Mouse (Mus musculus): ENCODE data around the gene Pard3b. TPM values are rescaled to one million over a fixed set of nuclear protein-coding genes. Genes with fewer than 3 reads are reported as not detected.

Pard3b gene
- total RNA-seq, 2 experiments from 2014 or later = 5.7 to 6.0 TPM

DNA sequence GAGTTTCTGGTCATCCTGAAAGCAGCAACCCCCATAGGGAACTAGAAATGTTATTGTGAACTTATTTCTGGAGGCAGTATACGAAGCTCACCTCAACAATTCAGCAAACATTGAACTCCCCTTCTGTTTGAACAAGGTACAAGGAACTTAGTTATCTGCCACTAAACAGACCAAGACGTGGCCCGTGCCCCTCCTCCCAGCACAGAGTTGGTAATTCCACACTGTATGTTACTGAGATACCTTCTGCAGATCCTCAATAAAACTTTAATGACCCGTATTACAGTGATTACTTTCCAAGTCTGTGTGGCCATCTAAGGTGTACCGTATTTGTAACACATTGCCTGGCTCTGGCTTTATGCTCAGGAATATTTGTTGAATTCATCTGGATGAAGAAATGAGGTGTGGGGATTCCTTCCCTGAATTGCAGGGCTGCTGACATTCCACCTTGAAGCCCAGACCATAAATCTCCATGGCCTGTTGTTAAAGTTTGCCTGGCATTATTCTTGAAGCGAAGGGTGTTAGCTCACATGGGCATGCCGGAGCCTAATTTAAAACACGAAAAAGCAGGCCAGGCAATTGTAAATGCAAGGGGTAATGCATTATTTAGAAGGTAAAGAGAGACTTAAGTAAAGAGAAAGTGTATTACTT, 1006.1 kb downstream of the Pard3b start:
- intact Hi-C loops (cut with DNase I; ENCODE audit: low total_unique reads) = no loop called here
- no peak for DNase-seq

DNA sequence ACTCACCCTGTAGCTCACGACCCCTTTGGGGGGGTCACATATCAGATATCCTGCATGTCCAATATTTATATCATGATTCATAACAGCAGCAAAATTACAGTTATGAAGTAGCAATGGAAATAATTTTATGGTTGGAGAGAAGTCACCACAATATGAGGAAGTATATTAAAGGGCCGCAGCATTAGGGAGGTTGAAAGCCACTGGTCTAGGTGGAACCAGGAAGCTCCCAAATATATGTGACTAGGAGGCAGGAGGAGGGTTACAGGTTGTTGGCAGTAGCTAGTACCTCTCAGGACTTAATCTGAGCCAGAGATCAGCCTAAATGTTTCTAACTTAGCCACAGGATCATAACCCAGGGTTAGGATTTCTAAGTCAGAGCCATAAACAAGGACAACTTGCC, 1008.2 kb downstream of the Pard3b start:
- intact Hi-C loops (cut with DNase I; ENCODE audit: low total_unique reads) = no loop called here

DNA sequence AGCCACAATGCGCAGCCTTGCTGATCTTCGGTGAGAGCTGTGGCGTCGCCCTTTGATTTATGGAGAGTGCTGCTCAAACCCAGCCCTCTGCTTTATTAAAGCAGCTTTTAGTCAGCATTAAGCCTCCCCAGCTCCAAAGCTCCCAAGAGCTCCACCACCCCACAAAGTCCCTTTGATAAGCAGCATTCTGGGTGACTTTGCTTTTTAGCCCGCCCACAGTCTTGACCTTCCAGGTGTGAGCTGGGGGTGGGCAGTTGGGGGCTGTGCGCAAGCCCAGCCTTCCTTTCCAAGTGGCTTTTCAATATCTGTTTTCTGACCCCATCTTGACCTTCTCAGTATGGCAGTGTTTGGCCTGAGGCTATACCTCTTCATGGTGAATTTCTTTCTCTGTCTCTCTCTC, 1009.5 kb downstream of the Pard3b start:
- intact Hi-C loops (cut with DNase I; ENCODE audit: low total_unique reads) = no loop called here
- no peak for DNase-seq

More for the DNA sequence above, 1008.2 kb downstream of the Pard3b start:
- DNase-seq = no peak

- intact Hi-C loops (cut with DNase I; ENCODE audit: low total_unique reads) = no loop called here
Observed at GRCm38 (mm10) chr1:62648591-62648990, 1010.0 kb downstream of the Pard3b start.

DNA sequence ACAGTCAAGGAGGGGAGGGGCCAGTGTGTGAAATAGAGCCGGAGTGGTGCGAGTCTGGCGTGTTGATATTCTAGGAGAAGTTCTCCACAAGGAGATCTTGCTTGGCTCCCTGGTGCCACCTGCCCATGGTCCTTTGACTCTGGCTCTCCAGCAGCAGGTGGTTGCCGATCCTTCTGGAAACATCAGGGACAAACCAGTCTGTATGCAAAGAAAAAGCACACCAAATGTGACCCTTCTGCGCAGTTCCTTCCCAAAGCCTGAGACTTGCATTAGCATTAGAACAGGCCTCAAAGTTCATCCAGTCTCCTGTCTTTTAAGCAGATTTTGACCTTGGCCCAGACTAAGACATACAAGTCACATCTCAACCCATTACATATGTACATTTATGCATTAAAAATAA, 1011.9 kb downstream of the Pard3b start:
- intact Hi-C loops (cut with DNase I; ENCODE audit: low total_unique reads) = no loop called here
- no peak for DNase-seq

More at GRCm38 (mm10) chr1:62648591-62648990, 1010.0 kb downstream of the Pard3b start:
- no peak for DNase-seq

DNA sequence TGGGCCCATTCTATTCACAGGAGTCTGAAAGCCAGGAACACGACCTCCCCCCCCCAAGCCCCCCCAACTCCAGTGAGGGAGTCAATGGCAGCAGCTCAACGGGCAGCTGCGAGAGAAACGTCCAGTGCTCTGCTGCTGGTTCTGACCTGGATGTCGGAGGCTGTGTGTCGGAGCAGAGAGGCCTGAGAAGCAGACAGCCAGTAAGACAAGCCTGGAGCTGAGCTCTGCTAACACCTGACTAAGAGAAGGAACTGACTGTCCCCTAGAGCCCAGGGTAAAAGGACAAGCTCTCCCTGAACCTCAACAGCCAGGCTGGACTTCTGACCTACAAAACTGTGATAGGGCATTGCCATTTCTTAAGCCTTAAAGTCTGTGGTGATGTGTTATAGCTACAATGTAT, 1015.8 kb downstream of the Pard3b start:
- no peak for DNase-seq
- intact Hi-C loops (cut with DNase I; ENCODE audit: low total_unique reads) = no loop called here

GRCm38 (mm10) chr1:62664960-62665645, 1026.5 kb downstream of the Pard3b start:
- peak; percentile 13 for DNase-seq
- intact Hi-C loops (cut with DNase I; ENCODE audit: low total_unique reads) = no loop called here

DNA sequence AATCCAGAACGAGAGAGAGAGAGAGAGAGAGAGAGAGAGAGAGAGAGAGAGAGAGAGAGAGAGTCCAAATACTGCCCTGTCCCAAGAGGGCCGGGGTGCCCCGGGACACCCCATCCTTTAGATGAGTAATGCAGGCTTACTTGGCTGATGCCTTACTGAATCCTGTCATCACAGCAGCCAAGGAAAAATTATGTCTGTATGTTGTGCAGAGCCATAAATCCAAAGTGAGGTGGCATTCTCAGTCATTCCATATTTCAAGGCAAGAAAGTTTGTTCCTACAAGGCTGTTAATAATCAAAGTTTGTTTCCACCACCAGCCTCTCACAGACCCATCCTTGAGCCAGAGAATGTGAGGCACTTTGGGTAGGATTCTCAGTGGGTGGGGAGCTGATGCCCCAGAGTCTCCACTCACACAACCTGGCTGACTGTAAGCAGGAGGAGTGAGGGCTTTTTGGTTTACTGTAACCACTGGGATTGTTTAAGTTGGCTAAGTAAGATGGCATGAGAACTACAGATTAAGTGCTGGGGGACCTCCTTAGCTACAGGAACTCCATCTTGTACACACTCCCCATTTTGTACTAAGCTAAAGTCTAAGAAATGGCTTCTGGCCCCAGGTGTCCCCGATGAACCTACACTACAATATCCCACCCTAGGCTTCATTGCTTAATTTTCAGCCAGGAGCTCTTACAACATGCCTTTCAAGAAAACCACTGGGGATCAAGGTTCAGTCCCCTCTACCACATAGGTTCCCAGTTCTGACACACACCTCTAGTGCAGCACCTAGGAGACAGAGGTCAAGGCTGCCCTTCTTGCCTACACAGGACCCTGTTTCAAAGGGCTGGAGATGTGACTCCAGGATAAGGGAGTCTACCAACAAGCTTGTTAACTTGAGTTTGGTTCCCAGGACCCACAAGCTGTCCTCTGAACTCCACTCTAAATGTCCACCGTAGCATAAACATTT, 1027.4 kb downstream of the Pard3b start:
- no peak for DNase-seq
- intact Hi-C loops (cut with DNase I; ENCODE audit: low total_unique reads) = no loop called here

DNA sequence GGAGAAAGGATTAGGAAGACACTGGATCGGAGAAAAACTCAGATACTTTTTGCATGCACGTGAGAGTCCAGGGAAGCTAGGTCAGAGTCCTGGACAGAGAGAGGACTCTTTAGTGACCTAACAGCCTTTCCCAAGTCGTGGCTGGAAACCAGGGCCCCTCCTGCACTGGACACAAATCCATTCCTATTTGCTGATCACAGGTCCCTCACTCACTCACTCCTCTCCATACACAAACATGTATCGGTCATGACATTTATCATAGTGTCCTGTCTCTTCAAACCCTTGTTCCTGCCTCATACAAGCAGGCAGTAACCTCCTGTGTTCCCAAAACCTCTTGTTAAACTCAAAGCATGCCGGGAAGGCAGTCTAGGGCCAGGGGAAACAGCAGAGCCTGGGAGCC, 1028.2 kb downstream of the Pard3b start:
- DNase-seq = no peak
- intact Hi-C loops (cut with DNase I; ENCODE audit: low total_unique reads) = no loop called here

DNA sequence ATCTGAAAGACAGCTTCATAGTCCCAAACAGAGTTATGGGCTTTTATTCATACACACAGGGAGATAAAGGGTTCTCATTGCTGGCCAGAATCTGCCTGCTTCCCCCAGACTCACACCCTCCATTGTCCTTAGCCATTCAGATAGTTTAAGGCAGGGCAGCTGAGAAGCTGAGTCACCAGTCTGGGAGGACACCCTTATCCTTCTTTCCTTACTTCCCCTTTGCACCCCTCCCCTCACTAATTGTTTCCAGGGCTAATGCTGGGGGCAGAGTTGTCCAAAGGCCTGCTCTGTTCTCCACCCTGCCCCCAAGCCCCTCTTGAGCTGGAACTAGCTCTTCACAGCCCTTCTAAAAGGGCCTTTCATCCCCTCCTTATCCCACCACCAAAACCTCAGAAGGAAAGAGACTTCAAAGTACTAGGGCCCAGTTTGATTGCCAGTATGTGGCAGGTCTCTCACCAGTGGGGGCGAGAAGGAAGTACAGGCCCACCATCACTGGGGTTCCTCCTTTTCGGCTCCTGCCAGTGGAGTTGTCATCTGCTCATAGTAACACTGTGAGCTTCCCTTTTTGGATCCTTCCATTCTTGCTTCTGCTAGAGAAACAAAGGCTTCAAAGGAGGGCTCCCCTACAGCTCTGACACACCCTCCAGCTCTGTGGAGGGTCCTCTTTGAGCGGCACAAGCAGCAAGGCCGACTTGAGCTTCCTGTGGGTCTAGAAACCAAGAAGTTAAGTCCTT, 1040.2 kb downstream of the Pard3b start:
- DNase-seq = no peak
- intact Hi-C loops (cut with DNase I; ENCODE audit: low total_unique reads) = no loop called here

- no peak for DNase-seq
- intact Hi-C loops (cut with DNase I; ENCODE audit: low total_unique reads) = no loop called here
Observed at GRCm38 (mm10) chr1:62679466-62679865, 1040.8 kb downstream of the Pard3b start.

DNA sequence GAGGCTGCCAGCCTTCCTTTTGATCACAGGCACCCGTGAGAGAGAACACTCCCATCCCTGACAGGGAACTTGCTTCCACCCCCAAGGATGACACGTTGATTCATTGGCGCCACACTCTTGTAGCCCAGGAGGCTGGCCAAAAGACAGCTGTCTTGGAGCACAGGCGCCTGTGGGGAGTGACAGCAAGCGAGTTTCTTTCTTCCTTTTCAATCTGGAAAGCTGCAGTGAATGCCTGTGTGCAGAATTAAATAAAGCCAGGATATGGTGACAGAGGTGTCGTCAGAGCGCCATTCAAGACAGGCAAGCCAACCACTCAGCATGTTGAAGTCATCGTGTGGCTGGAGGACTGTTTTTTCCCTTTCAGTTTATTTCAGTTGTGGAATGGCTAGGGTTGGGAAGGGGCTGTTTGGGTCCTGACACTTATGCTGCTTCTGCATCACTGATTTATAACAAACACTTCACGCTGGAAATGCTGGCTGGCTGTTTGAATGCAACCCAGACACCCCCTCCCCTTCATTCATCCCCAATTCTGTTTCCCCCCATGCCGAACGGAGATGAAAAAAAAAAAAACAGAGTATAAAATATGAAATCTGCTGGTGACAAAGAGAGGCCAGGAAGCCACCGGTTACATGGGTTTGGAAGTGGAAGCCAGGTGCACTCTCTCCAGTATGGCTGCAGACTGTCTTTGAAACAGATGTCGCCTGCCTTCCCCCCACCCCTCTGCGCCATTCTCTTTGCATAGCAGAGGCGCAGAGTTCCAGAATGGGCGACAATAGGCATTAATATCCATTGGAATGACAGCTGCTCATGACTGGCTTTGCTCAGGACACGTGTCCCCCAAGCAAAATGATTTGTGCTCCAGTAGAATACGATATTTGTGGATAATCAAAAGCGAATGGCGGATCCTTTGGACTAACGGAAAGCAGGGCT, 1044.1 kb downstream of the Pard3b start:
- intact Hi-C loops (cut with DNase I; ENCODE audit: low total_unique reads) = no loop called here
- peak; percentile 23 for DNase-seq

DNA sequence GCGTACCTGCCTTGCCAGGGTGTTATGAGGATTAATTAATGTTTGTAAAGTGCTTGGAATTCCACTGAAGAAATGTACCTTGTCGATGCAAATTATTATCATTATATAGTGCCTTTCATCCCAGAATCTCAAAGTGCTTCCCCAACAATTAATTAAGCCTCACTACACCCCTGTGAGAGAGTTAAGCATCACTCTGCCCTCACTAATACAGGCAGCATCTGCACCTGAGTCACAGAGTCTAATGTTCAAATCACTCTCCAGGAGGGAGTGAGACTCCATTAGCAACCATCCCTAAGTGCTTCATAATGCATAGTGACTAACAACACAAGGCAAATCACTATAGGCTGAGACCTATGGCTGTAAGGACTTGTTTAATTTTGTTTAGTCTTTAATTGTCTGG, 1044.9 kb downstream of the Pard3b start:
- intact Hi-C loops (cut with DNase I; ENCODE audit: low total_unique reads) = no loop called here
- DNase-seq = no peak

- intact Hi-C loops (cut with DNase I; ENCODE audit: low total_unique reads) = no loop called here
- DNase-seq = no peak
Observed at GRCm38 (mm10) chr1:62687511-62687910, 1048.9 kb downstream of the Pard3b start.

GRCm38 (mm10) chr1:62691175-62691574, 1052.6 kb downstream of the Pard3b start:
- intact Hi-C loops (cut with DNase I; ENCODE audit: low total_unique reads) = no loop called here
- DNase-seq = no peak
